Mouse (Mus musculus) layer of hippocampus, adult 8-10 months (tissue): ENCODE data around the gene Zfyve27. TPM values are rescaled to one million over a fixed set of nuclear protein-coding genes. Genes with fewer than 3 reads are reported as not detected.

Source experiments
- DNase-seq, 2 experiments: peaks; one replicate each; pipeline ENCODE4 v3.0.0; 2022; ENCODE audit warnings: low spot score in 2 of 2
- total RNA-seq, 4 experiments: library from RNA; stranded (reverse); gene quantifications; 2 replicates each; pipeline ENCODE4 v1.2.4; 2022

Zfyve27 gene
- total RNA-seq, 4 experiments from 2014 or later, result 79.7 to 113 (median 98.0) TPM

- DNase-seq, result no peak
Observed at GRCm38 (mm10) chr19:42141998-42142397, 21.8 kb upstream of the Zfyve27 start.

DNA sequence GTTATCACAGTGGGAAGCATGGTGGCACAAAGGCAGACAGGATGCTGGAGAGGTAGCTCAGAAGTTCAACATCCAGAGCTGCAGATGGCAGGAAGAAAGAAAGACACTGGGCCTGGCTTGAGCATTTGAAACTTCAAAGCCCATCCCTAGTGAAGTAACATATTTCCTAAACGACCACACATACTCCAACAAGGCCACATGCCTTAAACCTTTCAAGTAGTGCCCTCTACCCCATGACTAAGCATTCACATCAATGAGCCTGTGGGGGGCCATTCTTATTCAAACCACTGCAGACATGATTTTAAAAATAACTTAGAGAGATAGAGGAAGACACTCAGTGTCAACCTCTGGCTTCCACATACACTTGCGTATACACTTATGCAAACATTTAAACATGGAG, 21.0 kb upstream of the Zfyve27 start:
- no peak for DNase-seq

- no peak for DNase-seq
Observed at GRCm38 (mm10) chr19:42144067-42144466, 19.7 kb upstream of the Zfyve27 start.

DNA sequence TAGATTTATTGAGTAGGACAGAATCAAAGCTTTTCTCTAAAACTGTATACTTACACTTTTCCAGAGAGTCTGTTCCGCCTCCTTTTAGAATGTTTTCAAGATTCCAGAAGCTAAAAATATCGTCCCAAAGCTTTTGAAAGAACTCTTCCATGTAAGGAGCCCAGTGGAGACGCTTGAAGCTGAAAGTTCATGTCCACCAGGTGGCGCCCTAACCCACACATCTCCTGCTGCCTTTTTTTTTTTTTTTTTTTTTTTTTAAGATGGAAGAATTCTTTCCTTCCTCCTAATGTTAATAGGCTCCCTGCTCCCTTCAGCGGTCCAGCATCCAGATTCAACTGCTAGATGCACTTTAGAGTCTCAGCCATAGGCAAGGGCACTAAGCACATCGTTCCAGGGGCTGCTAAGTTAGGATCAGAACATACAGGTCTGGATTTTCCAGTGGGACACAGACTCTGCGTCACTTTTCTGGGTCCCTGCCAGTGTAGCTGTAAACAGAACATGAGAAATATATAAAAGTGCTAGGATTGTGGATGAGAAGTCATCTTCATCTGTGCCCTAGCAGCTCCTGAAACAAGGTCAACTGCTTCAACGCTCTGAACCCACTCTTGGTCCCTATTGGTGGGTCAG, 19.1 kb upstream of the Zfyve27 start:
- peak in 1 of 2 experiments; percentile 90 for DNase-seq

- DNase-seq, result no peak
Observed at GRCm38 (mm10) chr19:42145210-42145609, 18.5 kb upstream of the Zfyve27 start.

GRCm38 (mm10) chr19:42145731-42146130, 18.0 kb upstream of the Zfyve27 start:
- no peak for DNase-seq

- DNase-seq, result no peak
Observed at GRCm38 (mm10) chr19:42146276-42147010, 17.3 kb upstream of the Zfyve27 start.

DNA sequence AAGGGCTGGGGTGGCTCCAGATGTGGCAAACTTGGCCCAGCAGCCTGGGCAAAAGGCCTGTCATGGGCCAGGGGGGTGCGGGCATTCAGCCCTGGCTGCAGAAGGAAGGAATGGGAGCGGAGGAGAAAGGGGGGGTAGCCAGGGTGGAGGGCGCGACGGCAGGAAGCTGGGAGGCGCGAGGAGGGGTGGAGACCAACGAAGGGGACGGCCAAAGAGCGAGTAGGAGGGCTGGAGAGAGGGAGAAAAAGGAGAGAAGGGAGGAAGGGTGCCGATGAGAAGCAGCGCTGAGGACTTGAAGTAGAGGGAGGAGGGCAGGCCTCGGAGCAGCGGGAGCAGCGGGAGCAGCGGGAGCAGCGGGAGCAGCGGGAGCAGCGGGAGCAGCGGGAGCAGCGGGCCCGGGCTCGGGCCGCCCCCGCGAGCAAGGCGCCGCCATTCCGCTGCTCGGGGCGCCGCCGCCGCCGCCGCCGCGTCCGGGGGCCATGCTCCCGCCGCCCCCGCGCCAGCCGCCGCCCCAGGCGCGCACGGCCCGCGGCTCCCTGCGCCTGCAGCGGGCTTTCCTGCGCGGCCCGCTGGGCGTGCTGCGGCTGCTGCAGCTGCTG, 16.5 kb upstream of the Zfyve27 start, which contains the start of gene Marveld1:
Gene Marveld1 (plus strand): TSS at position 231 of the 599 bp plus-strand sequence.
- no peak for DNase-seq

DNA sequence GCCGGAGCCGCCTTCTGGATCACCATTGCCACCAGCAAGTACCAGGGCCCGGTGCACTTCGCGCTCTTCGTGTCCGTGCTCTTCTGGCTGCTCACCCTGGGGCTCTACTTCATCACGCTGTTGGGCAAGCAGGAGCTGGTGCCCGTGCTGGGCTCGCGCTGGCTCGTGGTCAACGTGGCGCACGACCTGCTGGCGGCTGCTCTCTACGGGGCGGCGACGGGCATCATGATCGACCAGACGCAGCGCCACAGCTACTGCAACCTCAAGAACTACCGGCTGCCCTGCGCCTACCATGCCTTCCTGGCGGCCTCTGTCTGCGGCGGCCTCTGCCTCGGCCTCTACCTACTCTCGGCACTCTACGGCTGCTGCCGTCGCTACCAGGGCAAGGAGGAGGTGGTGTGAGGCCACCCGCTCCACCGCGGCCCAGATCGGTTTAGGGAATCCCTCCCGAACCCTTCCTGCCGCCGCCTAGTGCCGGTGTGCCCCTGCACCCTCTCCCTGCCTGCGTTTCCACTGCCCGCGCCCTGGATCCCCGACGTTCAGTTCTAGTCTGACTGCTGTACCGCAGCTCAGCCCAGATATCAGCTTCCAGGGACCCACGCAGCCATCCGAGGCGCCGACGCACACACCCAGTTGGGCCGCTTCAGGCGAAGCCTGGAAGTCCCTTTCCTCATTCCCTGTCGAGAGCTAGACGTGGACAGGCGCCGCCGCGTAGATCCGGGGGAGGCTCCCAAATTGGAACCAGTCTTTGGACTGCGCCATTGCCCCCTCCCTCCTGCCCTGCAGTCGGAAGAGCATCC, 15.8 kb upstream of the Zfyve27 start:
- peak in 1 of 2 experiments; percentile 40 for DNase-seq

DNA sequence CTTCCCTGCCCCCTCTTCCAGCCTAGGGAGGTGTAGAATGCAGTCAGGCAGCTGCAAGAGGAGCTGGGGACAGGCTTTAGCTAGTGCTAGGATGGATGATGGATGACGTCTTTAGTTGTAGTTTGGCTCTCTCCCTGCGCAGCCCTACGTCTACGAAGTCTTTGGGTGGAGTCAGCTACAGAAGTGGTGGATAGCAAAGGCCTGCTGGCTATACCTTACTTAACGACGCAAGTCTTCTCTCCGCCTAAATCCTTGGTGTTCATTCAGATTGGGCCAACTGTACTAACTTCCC, 15.2 kb upstream of the Zfyve27 start:
- DNase-seq, result no peak

- peak; percentile 80 to 93 for DNase-seq
Observed at GRCm38 (mm10) chr19:42151990-42152389, 11.8 kb upstream of the Zfyve27 start.

GRCm38 (mm10) chr19:42157493-42158237, 6.1 kb upstream of the Zfyve27 start:
- no peak for DNase-seq

DNA sequence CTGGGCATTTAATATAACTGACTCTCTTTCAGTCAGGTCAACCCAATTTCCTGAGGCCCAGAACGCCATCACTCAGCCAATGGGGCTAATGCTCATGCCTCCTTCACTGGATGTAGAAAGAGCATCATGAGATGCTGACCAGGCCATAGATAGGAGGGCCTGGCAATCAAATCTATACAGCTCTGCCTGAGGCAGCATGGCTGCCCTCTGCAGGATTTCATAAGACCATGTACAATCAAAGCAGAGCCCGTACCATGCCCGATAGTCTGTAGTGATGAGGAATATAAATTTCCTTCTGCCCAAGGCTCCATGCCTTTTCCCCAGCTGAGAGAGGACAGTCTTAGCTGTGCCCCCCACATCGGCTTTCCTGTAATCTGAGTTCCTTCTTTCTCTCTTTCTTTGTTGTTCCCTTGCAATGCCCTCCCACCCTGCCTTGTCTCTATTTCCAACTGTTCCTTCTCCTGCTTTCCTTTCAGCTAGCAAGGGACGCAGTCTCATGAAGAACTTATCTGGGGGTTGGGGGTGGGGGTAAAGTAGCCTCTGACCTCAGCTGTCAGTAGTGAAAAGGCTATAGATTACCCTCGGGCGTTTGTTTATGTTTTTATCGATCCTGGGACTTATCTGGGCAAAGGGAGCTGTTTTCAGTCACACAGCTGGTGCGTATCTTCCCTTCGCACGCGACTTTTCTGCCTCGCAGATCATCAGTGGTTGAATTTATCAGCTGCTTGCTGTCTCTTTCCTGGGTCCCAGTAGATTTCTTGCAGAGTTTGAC, 5.3 kb upstream of the Zfyve27 start:
- no peak for DNase-seq

- DNase-seq, result no peak
Observed at GRCm38 (mm10) chr19:42164188-42164587, 437 bp downstream of the Zfyve27 start.

GRCm38 (mm10) chr19:42166130-42166529, 2.4 kb downstream of the Zfyve27 start:
- peak; percentile 68 to 89 for DNase-seq

GRCm38 (mm10) chr19:42166766-42167165, 3.0 kb downstream of the Zfyve27 start:
- DNase-seq, result no peak

GRCm38 (mm10) chr19:42167489-42167888, 3.7 kb downstream of the Zfyve27 start:
- no peak for DNase-seq

DNA sequence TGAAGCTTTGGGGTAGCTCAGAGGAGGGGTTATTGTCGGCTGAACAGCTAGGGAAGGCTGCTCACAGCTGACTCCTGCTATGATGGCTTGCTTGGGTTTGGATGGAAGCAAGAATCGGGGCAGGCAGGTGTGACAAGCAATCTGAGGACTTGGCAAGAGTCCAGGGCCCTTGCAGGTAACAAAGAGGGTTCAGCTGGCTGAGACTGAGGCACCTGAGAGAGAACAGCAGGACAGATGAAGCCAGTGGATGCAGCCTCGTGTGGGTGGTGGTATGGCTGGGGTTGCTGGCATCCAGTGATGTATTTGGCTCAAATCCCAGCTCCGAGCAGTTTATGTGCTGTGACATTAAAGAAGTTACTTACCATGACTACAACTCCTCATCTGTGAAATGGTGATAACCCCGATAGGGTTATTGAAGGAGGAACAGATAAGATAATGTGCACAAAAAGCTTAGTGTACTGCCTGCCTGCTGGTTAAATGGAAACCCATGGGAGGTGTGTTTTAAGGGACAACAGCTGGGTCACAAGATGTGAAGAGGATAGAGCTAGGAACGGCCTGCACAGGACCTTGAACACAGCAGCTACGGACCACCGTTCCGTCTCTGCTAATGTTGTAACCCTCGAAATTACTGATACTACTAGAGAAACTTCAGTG, 5.7 kb downstream of the Zfyve27 start:
- DNase-seq, result peak in 1 of 2 experiments; percentile 47

DNA sequence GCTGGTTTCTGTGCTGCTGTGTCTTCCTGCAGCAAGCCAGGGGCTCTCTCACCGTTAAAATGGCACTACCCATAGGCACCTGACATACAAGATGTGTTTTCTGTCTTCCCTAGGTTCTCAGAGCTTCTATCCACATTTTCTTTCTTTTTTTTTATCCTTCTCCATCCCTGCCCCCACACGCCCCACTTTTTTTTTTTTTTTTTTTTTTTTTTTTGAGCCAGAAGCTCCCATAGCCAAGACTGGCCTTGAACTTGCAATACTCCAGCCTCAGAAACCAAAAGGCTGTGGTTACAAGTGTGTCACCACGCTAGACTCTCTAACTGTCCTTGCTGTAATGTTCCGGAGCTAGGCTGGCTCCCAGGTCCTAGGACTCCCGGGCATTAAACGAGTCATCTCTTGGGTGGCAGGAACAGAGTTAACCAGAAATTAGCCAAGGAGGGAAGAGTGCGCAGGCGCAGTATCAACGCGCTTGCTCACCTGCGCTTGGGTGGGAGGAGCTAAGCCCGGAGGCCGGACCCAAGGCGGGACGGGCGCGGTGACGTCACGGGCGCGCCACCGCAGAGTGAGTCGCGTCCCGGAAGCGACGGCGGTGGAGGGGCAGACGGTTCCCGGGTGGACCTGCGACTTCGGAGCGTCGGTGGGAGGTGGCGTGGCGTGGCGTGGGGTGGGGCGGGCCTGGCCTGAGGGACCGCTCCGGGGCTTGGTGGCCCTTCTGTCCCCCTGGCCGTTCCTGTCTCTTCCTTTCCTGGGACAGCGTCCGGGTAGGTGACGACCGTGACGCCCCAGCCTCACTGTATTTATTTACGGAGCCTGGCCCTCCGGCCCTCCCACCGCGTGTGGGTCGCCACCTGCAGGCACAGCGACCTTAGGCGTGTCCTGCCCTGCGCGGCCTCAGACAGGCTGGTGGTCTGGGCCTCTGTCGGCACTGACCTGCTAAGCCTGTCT, 6.5 kb downstream of the Zfyve27 start:
- DNase-seq, result peak; percentile 90 to 91
